Mouse (Mus musculus): ENCODE measurements around the gene Rps27l. TPM values are rescaled to one million over a fixed set of nuclear protein-coding genes. Genes with fewer than 3 reads are reported as not detected.

Gene Rps27l
- polyA plus RNA-seq, 1 experiment from 2014 or later, result 237 TPM

DNA sequence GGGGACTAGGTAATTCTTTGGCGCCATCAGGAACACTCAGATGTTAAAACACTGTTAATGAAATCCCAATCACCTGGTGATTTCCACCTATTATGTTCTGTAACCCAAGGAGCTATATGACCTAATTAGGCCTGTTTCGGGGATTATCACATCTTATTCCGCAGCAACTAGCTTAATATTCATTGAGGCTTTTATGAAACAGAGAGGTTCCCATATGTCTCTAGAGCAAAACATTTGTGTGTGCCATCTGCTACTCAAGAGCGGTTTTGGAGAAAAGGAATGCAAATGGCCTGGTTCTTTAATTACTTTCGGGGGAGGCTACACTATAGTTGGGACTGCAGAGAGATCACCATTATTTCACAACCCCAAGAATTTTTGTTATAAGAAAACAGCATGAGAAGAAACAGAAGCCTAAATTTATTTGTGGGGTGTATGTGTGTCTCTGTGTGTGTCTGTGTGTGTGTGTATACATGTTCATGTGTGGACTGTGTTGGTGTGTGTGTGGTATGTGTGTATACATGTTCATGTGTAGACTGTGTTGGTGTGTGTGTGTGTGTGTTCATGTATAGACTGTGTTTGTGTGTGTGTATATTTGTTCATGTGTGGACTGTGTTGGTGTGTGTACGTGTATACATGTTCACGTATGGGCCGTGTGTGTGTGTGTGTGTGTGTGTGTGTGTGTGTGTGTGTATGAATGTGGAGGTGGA is 18.0 kb upstream of the Rps27l start:
- no peak overlapping the region for H3K9ac ChIP-seq
- H3K27me3 ChIP-seq, result no peaks in the 10 kb centered on the region
- WGBS, result 66% methylated on average over 8 of the region's 8 CpGs

DNA sequence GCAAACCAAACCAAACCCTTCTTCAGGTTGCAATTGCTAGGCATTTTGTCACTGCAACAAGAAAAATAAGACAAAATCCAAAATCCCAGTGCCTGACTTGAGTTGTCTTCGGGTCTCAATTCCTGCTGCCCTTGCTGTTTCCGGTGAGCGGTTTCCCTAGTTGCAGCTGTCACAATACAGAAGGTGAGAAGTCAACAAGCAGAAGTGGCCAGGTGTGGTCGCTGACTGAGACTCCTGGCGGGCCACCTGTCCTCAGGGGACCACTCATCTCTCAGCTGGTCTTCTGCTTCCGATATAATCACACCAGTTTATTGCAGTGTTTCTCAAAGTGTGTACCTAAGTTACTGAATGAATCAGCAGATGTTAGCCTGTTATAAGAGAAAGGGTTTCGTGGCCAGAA is 15.5 kb upstream of the Rps27l start:
- Histone ChIP-seq H3K4me1 (replicated peaks) (peaks cover 16% of the 10 kb centered on the region), H3K4me3 (no peak overlapping the region), H3K27ac (replicated peaks) (no peak overlapping the region), H3K27me3 (no peaks in the 10 kb centered on the region), H3K9ac (no peak overlapping the region), H3K36me3 (no peaks in the 10 kb centered on the region), H3K9me3 (no peaks in the 10 kb centered on the region), H3K4me2 (no peak overlapping the region)
- no peak for ATAC-seq (ENCODE audit: low FRiP score, low read depth)
- 76% methylated on average over 7 of the region's 7 CpGs for WGBS

More for the DNA sequence above, 18.0 kb upstream of the Rps27l start:
- Histone ChIP-seq H3K27ac (replicated peaks) (peak overlapping the region; percentile 12; the same call in 1 of the 2 replicates), H3K9me3 (no peaks in the 10 kb centered on the region), H3K4me1 (replicated peaks) (no peaks in the 10 kb centered on the region), H3K36me3 (no peaks in the 10 kb centered on the region), H3K4me2 (no peak overlapping the region), H3K4me3 (no peak overlapping the region)
- ATAC-seq (ENCODE audit: low FRiP score, low read depth), result no peak

DNA sequence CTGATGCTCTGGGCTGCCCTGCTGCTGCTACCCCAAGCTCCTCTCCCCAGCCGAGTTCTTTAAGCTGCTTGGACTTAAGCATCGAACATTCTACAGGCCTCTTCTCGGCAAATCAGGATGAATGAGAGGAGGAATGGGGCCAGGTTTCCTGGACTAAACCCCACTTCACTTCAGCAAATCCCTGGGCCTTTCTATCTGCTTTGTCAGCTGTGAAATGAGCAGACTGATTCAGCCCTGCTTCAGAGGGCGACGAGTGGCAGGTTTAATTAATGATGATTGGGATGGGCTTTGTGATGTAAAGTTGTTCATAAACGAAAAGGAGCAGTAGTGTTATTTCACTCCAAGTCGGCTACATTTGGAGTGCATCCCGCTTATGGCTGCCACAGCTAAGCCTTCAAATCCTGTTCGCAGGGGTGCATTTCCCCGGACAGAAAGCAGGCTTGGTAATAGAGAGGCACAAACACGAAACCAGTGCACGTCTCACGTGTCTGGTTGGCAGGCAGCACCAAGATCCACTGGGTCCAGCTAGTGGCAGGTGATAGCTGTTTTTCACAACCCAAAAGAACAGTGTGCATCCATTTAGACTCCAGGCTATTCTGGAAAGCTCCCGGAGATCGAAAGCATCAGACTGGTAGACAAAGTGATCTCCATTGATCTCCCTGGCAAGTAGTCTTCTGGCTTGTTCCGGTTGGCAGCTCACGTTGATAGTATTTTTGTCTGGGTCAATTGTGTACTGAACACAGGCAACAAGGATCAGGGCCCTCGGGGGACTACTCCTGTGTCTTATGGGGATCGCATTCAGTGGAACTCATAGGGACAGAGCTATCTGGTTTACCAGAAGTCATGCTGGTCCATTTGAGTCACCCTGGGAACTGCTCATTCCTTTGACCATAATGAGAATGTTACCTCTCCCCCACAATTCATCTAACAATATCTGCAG is 11.7 kb upstream of the Rps27l start:
- H3K27ac ChIP-seq (replicated peaks), result peak overlapping the region; percentile 63
- H3K27me3 ChIP-seq, result no peaks in the 10 kb centered on the region
- H3K4me2 ChIP-seq, result peak overlapping the region; percentile 16
- ATAC-seq (ENCODE audit: low FRiP score, low read depth), result peak; percentile 73
- no peaks in the 10 kb centered on the region for H3K9me3 ChIP-seq
- no peak overlapping the region for H3K4me3 ChIP-seq
- peaks cover 23% of the 10 kb centered on the region for H3K4me1 ChIP-seq (replicated peaks)
- H3K36me3 ChIP-seq, result no peaks in the 10 kb centered on the region
- 0 out of 2 replicates have a peak overlapping the region, but pooled peaks have one; percentile 2 for H3K9ac ChIP-seq
- 28% methylated on average over 19 of the region's 19 CpGs for WGBS

DNA sequence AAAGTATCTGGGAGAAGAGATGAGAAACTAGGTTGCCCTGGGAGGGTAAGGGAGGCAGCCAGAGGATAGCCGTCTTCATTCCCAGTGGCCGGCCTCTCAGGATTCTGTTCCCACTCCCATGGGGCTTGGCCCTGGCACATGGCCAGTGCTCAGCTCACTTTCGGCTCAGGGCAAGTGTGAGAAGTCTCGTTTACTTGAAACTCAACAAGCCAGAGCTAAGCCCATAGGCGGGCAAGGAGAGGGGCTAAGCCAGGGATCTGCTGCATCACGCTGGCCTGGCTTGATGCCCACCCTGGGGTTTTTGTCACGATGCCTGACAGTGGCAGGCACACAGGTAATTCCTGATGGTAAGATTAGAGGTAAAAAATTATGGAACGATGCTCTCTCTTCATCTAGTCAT is 8.4 kb upstream of the Rps27l start:
- WGBS, result 58% methylated on average over 8 of the region's 8 CpGs
- Histone ChIP-seq H3K4me2 (no peak overlapping the region), H3K36me3 (no peaks in the 10 kb centered on the region), H3K4me1 (replicated peaks) (peaks cover 23% of the 10 kb centered on the region), H3K27me3 (no peaks in the 10 kb centered on the region), H3K9ac (no peak overlapping the region), H3K4me3 (no peak overlapping the region), H3K9me3 (no peaks in the 10 kb centered on the region), H3K27ac (replicated peaks) (peak overlapping the region; percentile 36; the same call in 1 of the 2 replicates)
- ATAC-seq (ENCODE audit: low FRiP score, low read depth), result no peak

DNA sequence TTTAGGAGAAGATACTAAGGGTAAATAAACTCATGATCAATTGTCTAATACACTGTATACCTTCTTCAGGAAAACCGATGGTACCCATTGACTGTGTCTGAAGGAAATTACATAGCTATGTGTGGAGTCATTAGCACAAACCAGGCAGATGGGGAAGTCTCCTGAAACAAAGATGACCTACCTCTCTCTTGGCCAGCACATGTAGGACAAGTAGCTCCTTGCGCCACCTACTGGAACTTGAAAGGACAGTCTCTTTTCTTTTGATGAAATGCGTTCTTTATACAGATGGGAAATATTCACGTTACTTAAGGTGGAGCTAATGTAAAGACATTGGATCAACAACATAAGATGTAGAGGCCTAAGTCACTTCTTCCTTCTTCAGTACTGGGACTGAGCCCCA is 7.0 kb upstream of the Rps27l start:
- peak; percentile 53; the same call in 1 of the 2 replicates for ATAC-seq (ENCODE audit: low FRiP score, low read depth)
- Histone ChIP-seq H3K4me3 (no peak overlapping the region), H3K27ac (replicated peaks) (no peak overlapping the region), H3K9me3 (no peaks in the 10 kb centered on the region), H3K4me1 (replicated peaks) (peaks cover 14% of the 10 kb centered on the region), H3K36me3 (no peaks in the 10 kb centered on the region), H3K27me3 (no peaks in the 10 kb centered on the region), H3K4me2 (no peak overlapping the region), H3K9ac (no peak overlapping the region)
- WGBS, result 11% methylated on average over 4 of the region's 4 CpGs

DNA sequence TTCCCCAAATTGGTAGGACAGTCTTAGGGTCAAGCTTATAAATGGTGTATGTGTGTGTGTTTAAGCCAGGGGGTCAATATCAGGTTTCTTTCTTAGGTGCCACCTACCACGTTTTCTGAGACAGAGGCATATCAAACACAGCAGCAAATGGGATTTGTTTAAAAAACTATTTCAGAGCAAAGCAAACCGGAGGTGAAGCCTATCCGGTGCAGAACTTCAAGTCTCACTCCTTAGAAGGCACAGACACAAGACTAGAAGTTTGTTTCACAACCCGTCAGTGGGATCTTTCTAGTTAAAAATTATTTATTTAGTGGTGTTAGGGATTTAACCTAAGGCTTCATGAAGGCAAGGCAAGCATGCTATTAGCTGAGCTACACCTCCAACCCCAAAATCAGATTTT is 725 bp upstream of the Rps27l start:
- H3K4me1 ChIP-seq (replicated peaks), result peaks cover 12% of the 10 kb centered on the region
- H3K36me3 ChIP-seq, result peaks cover 8% of the 10 kb centered on the region
- H3K9me3 ChIP-seq, result no peaks in the 10 kb centered on the region
- no peak for ATAC-seq (ENCODE audit: low FRiP score, low read depth)
- H3K27me3 ChIP-seq, result no peaks in the 10 kb centered on the region
- H3K4me3 ChIP-seq, result peak overlapping the region; percentile 64
- peak overlapping the region; percentile 71 for H3K4me2 ChIP-seq
- H3K27ac ChIP-seq (replicated peaks), result peak overlapping the region; percentile 93
- WGBS, result 30% methylated on average over 4 of the region's 4 CpGs
- H3K9ac ChIP-seq, result peak overlapping the region; percentile 70

DNA sequence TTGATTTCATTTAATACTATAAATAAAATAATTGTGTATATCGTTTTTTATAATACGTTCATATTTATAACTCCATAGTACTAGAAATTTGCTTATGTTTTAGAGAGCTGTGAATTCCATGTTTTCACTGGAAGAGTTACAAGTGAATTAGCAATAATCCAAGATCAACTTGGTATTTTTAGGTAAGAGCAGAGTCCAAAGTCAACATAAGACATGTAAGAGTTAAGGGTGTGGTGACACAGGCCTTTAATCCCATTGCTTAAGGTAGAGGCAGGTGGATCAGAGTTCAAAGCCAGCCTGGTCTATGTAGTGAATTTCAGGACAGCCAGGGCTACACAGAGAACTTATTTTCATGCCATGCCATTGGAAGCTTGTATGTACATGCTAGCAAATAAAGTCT is 2.6 kb downstream of the Rps27l start:
- no peak overlapping the region for H3K9ac ChIP-seq
- H3K4me1 ChIP-seq (replicated peaks), result peaks cover 12% of the 10 kb centered on the region
- peaks cover 8% of the 10 kb centered on the region for H3K36me3 ChIP-seq
- no peaks in the 10 kb centered on the region for H3K9me3 ChIP-seq
- no peak overlapping the region for H3K4me2 ChIP-seq
- 96% methylated on average over 2 of the region's 2 CpGs for WGBS
- H3K27ac ChIP-seq (replicated peaks), result no peak overlapping the region
- no peak for ATAC-seq (ENCODE audit: low FRiP score, low read depth)
- H3K4me3 ChIP-seq, result no peak overlapping the region
- no peaks in the 10 kb centered on the region for H3K27me3 ChIP-seq

DNA sequence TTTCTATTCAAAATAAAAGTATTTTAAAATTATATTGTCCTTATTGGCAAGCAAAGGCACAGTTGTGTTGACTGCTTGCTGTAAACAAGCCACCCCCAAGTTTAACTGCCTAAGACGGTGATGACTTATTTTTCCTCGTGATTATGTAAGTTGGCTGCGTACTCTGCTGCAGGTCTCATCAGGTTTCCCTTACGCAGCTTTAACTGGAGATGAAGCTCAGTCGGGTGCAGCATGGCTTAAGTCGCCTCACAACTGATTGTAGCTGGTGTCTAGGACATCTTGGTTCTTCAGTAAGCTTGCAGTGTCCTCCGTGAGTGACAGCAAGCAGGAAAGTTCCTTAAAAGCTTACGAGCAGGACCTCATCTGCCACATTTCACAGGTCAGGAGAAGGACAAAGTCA is 6.4 kb downstream of the Rps27l start:
- H3K36me3 ChIP-seq, result peaks cover 13% of the 10 kb centered on the region
- no peak overlapping the region for H3K4me2 ChIP-seq
- H3K4me1 ChIP-seq (replicated peaks), result no peaks in the 10 kb centered on the region
- H3K4me3 ChIP-seq, result no peak overlapping the region
- no peak overlapping the region for H3K27ac ChIP-seq (replicated peaks)
- H3K27me3 ChIP-seq, result no peaks in the 10 kb centered on the region
- no peak for ATAC-seq (ENCODE audit: low FRiP score, low read depth)
- H3K9ac ChIP-seq, result no peak overlapping the region
- no peaks in the 10 kb centered on the region for H3K9me3 ChIP-seq
- 83% methylated on average over 8 of the region's 8 CpGs for WGBS

DNA sequence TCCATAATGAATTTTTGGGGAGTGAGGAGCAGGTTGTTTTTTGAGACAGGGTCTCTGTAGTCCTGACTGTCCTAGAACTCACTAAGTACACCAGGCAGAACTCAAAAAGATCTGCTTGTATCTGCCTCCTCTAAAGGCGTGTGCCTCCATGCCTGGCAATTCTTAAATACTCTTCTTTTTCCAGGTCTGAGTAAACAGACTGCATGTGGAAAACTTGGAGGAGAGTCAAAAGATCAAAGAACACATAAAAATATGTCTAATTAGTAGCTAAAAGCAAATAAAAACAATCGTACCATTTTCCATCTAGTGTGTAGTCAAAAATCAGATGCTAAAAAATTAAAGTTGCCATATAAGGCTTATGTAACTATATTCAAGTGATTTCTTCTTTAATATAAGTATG is 7.0 kb downstream of the Rps27l start:
- no peak overlapping the region for H3K4me2 ChIP-seq
- H3K9me3 ChIP-seq, result no peaks in the 10 kb centered on the region
- no peak for ATAC-seq (ENCODE audit: low FRiP score, low read depth)
- no peak overlapping the region for H3K27ac ChIP-seq (replicated peaks)
- no peak overlapping the region for H3K9ac ChIP-seq
- 86% methylated on average over 2 of the region's 2 CpGs for WGBS
- H3K4me3 ChIP-seq, result no peak overlapping the region
- H3K4me1 ChIP-seq (replicated peaks), result no peaks in the 10 kb centered on the region
- H3K36me3 ChIP-seq, result peaks cover 13% of the 10 kb centered on the region
- no peaks in the 10 kb centered on the region for H3K27me3 ChIP-seq

DNA sequence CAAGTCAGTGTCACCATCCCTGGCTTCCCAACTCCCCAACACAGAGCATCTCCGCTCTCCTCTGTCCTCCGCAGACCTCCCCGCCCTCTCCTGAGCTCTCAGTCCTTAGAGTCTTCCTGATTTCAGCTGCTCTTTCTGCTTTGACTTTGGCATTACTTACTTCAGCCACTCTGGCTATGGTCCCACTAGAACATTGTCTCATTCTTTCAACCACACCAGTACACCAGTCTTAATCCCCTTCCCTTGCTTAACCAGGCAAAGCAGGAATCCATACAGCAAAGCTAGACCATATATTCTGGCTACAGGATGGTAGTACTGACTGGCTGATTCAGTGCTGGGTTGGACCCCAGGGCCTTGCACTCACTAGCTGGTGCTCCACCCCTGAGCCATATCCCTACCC is 11.6 kb downstream of the Rps27l start:
- Histone ChIP-seq H3K36me3 (0 out of 2 replicates have a peak, but pooled peaks cover 5% of the 10 kb centered on the region), H3K9ac (no peak overlapping the region), H3K4me1 (replicated peaks) (no peaks in the 10 kb centered on the region), H3K4me3 (no peak overlapping the region), H3K4me2 (no peak overlapping the region), H3K9me3 (no peaks in the 10 kb centered on the region), H3K27ac (replicated peaks) (no peak overlapping the region), H3K27me3 (no peaks in the 10 kb centered on the region)
- WGBS, result 97% methylated on average over 3 of the region's 3 CpGs
- no peak for ATAC-seq (ENCODE audit: low FRiP score, low read depth)

DNA sequence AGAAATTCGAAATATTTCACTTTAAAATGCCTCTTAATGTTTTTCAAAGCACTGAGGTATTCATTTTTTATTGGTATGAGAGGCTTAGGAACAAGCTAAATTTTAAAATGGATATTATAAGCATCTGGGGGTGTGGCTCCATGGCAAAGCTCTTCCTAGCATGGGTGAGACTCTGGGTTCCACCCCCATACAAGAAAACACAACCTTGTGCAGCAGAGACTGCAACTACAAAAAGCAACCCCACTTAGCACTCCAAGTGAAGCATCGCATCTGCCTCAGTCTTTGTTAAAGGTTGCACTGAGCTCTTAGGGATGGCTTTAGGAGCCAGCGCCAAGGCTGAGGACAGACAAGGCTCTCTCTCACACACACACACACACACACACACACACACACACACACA is 15.6 kb downstream of the Rps27l start:
- Histone ChIP-seq H3K4me1 (replicated peaks) (no peaks in the 10 kb centered on the region), H3K4me2 (no peak overlapping the region), H3K36me3 (no peaks in the 10 kb centered on the region), H3K27me3 (no peaks in the 10 kb centered on the region), H3K9ac (no peak overlapping the region), H3K4me3 (no peak overlapping the region), H3K27ac (replicated peaks) (no peak overlapping the region), H3K9me3 (no peaks in the 10 kb centered on the region)
- ATAC-seq (ENCODE audit: low FRiP score, low read depth), result no peak
- 80% methylated on average over 3 of the region's 3 CpGs for WGBS

DNA sequence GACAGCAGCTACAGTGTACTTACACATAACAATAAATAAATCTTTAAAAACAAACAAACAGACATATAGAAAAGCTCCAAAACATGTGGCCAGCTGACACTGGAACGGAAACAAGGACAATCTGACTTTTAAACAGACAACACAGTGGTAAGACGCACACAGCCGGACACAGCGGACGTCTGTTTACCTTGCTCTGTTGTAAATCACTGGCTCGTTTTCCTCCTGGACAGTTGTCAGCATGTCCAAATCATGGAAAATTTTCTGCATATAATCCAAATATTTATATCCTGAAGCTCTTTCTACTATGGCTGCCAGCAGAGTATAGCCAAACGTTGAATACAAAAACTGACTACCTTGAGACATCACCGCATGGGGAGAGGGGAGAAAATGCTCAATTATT is 21.6 kb downstream of the Rps27l start:
- no peaks in the 10 kb centered on the region for H3K9me3 ChIP-seq
- WGBS, result 90% methylated on average over 8 of the region's 8 CpGs
- H3K4me1 ChIP-seq (replicated peaks), result no peaks in the 10 kb centered on the region
- H3K4me3 ChIP-seq, result no peak overlapping the region
- H3K36me3 ChIP-seq, result peaks cover 33% of the 10 kb centered on the region
- no peak overlapping the region for H3K9ac ChIP-seq
- H3K4me2 ChIP-seq, result no peak overlapping the region
- no peak overlapping the region for H3K27ac ChIP-seq (replicated peaks)
- H3K27me3 ChIP-seq, result no peaks in the 10 kb centered on the region
- ATAC-seq (ENCODE audit: low FRiP score, low read depth), result no peak

Measured in hindbrain, embryonic 15.5 days (tissue).